Mouse (Mus musculus): Measurements from ENCODE around the gene Nhlrc3.

DNA sequence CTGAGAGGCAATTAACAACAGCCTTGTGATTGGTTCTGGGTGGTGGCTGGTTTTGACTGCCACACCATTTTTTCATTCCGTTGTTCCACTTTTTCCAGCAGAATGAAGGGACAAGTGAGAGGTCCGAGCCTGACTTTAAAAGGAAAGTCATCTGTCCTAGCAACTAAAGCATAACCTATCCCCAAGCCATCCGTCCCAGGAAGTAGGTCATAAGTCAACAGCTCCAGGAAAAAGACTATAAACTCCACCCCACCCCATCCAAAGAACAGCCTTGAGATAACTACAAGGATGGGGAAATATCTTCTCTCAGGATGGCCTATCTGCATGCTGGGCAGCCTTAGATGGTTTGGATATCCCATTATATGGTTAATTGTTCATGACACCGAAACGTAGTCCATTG, 50.9 kb downstream of the Nhlrc3 start:
- no peak for TF ChIP-seq GATA1 (IDR thresholded peaks at IDR 0.05; ENCODE audit: low read length)
- no peak for TF ChIP-seq TAL1 (IDR thresholded peaks at IDR 0.05; ENCODE audit: low read length)

Measured in erythroblast, embryonic 14.5 days (primary cell).